Mouse (Mus musculus) embryonic facial prominence, embryonic 15.5 days (tissue): ENCODE measurements around the gene Sebox. TPM values are rescaled to one million over a fixed set of nuclear protein-coding genes. Genes with fewer than 3 reads are reported as not detected.

Experiments
- polyA plus RNA-seq: library from polyadenylated mRNA; unstranded; fragments of >200 nt; fragmentation: Nextera tagmentation; extraction: Ambion mirVana; gene quantifications from 2 replicates; pipeline ENCODE4 v1.2.1, GENCODE M21; 2015

Gene Sebox
- polyA plus RNA-seq, 1 experiment from 2014 or later = not detected

Other genes with a start within 250 kb of the Sebox start
- 63.8 and 74.0 TPM in 2 replicates for gene 2610507B11Rik, start 241.7 kb upstream of the Sebox start, polyA plus RNA-seq
- gene BC030499, start 212.6 kb upstream of the Sebox start, polyA plus RNA-seq = 0.29 TPM in 2 replicates
- gene Spag5, start 201.9 kb upstream of the Sebox start, polyA plus RNA-seq = 29.2 and 30.3 TPM in 2 replicates
- 30.1 and 36.8 TPM in 2 replicates for gene Aldoc, start 180.5 kb upstream of the Sebox start, polyA plus RNA-seq
- 78.0 and 84.9 TPM in 2 replicates for gene Pigs, start 175.0 kb upstream of the Sebox start, polyA plus RNA-seq
- gene Unc119, start 160.0 kb upstream of the Sebox start, polyA plus RNA-seq = 46.9 and 54.2 TPM in 2 replicates
- gene Foxn1, start 116.9 kb upstream of the Sebox start, polyA plus RNA-seq = 4.2 and 4.6 TPM in 2 replicates
- gene Slc13a2, start 81.2 kb upstream of the Sebox start, polyA plus RNA-seq = 0.07 and 0.11 TPM in 2 replicates
- gene Slc46a1, start 37.8 kb upstream of the Sebox start, polyA plus RNA-seq = 15.5 and 19.0 TPM in 2 replicates
- gene Sarm1, start 5.7 kb upstream of the Sebox start, polyA plus RNA-seq = 2.3 and 2.5 TPM in 2 replicates
- gene Vtn, start 4.4 kb upstream of the Sebox start, polyA plus RNA-seq = 2.0 and 4.4 TPM in 2 replicates
- 41.5 and 45.1 TPM in 2 replicates for gene Tmem199, start 8.7 kb downstream of the Sebox start, polyA plus RNA-seq
- 167 and 170 TPM in 2 replicates for gene Poldip2, start 8.7 kb downstream of the Sebox start, polyA plus RNA-seq
- gene Tnfaip1, start 32.9 kb downstream of the Sebox start, polyA plus RNA-seq = 79.6 and 80.7 TPM in 2 replicates
- gene Ift20, start 32.9 kb downstream of the Sebox start, polyA plus RNA-seq = 187 TPM in 2 replicates
- gene Tmem97, start 47.3 kb downstream of the Sebox start, polyA plus RNA-seq = 73.4 and 73.5 TPM in 2 replicates
- gene Nlk, start 193.9 kb downstream of the Sebox start, polyA plus RNA-seq = 10.8 and 12.3 TPM in 2 replicates
- 39.8 and 41.9 TPM in 2 replicates for gene Ccnq, start 248.3 kb downstream of the Sebox start, polyA plus RNA-seq